Comparison of ENCODE assay signal across 22 mouse cellular contexts in genomic region chr5:64907906-64908305, GRCm38 (mm10). TPM values are rescaled to one million over a fixed set of nuclear protein-coding genes. Genes with fewer than 3 reads are reported as not detected.
DNase-seq lines count a peak whose midpoint lies in the region; ATAC-seq lines count a peak whose summit lies in the region.
"Had no signal": no experiment of that assay in that cellular context is flagged by ENCODE, and none has a peak within 500 bp of the region (broad histone marks: within the 10 kb centered on the region; RNA-seq: fewer than 3 reads in every experiment).

No protein-coding gene starts in this region.

- H3K4me1 ChIP-seq in midbrain, embryonic 10.5 days = no peaks in the 10 kb centered on the region
- no peaks in the 10 kb centered on the region for H3K4me1 ChIP-seq in midbrain, embryonic 16.5 days (ENCODE audit: control insufficient read depth, insufficient read depth, low read length)
- H3K4me1 ChIP-seq: embryonic facial prominence, embryonic 13.5 days; embryonic facial prominence, embryonic 15.5 days; forebrain, embryonic 10.5 days; forebrain, embryonic 12.5 days had no signal

- no peak for ATAC-seq in midbrain, embryonic 16.5 days
- ATAC-seq: forebrain, embryonic 14.5 days; forebrain, embryonic 16.5 days had no signal

- no peak overlapping the region for H3K27ac ChIP-seq in midbrain, embryonic 10.5 days (replicated peaks)
- no peak overlapping the region for H3K27ac ChIP-seq in midbrain, embryonic 16.5 days (ENCODE audit: low read length)
- H3K27ac ChIP-seq: embryonic facial prominence, embryonic 13.5 days; embryonic facial prominence, embryonic 15.5 days; forebrain, embryonic 10.5 days; forebrain, embryonic 12.5 days had no signal

- H3K9ac ChIP-seq in midbrain, embryonic 16.5 days (ENCODE audit: low read depth, low read length) = no peak overlapping the region
- H3K9ac ChIP-seq: embryonic facial prominence, embryonic 13.5 days; embryonic facial prominence, embryonic 15.5 days; forebrain, embryonic 12.5 days had no signal

- no peaks in the 10 kb centered on the region for H3K27me3 ChIP-seq in midbrain, embryonic 10.5 days (ENCODE audit: low read depth, poor library complexity, severe bottlenecking)
- H3K27me3 ChIP-seq in midbrain, embryonic 16.5 days (ENCODE audit: control insufficient read depth, insufficient read depth, low read depth, low read length) = no peaks in the 10 kb centered on the region
- H3K27me3 ChIP-seq: embryonic facial prominence, embryonic 13.5 days; embryonic facial prominence, embryonic 15.5 days; forebrain, embryonic 12.5 days had no signal

- peaks cover 3% of the 10 kb centered on the region; the same call in 1 of the 2 replicates for H3K9me3 ChIP-seq in midbrain, embryonic 10.5 days (replicated peaks)
- no peaks in the 10 kb centered on the region for H3K9me3 ChIP-seq in midbrain, embryonic 16.5 days (replicated peaks; ENCODE audit: control insufficient read depth, low read length, poor library complexity, severe bottlenecking)
- H3K9me3 ChIP-seq: embryonic facial prominence, embryonic 13.5 days; embryonic facial prominence, embryonic 15.5 days; forebrain, embryonic 12.5 days had no signal

- H3K4me3 ChIP-seq in midbrain, embryonic 10.5 days = no peak overlapping the region
- H3K4me3 ChIP-seq in midbrain, embryonic 16.5 days (ENCODE audit: low read depth, low read length) = no peak overlapping the region
- H3K4me3 ChIP-seq: embryonic facial prominence, embryonic 13.5 days; embryonic facial prominence, embryonic 15.5 days; erythroblast, embryonic 14.5 days; forebrain, embryonic 10.5 days; forebrain, embryonic 12.5 days had no signal

- 92% methylated on average over 5 of the region's 5 CpGs for WGBS in midbrain, embryonic 10.5 days
- 92% methylated on average over 5 of the region's 5 CpGs for WGBS in midbrain, embryonic 16.5 days

- peak; percentile 81 for DNase-seq in heart, adult 11 months
- no peak for DNase-seq in heart, adult 9 months (ENCODE audit: low spot score in 2 of 2)
- DNase-seq in midbrain, embryonic 10.5 days (ENCODE audit: low spot score) = peak; percentile 5
- no peak for DNase-seq in ovary, postnatal 10 days (ENCODE audit: low spot score)
- DNase-seq: adrenal gland, adult 2 months; adrenal gland, postnatal 10 days; adrenal gland, postnatal 25 days; cerebellum, adult 11 months; cerebellum, adult 18-20 months; cerebellum, adult 8-10 months; cerebellum, adult 9-11 months; cerebellum, postnatal 14 days; cerebellum, postnatal 36 days; embryo, embryonic 11 days had no signal

- H3K36me3 ChIP-seq in midbrain, embryonic 10.5 days = no peaks in the 10 kb centered on the region
- H3K36me3 ChIP-seq in midbrain, embryonic 16.5 days (ENCODE audit: control insufficient read depth, insufficient read depth, low read length) = no peaks in the 10 kb centered on the region
- H3K36me3 ChIP-seq: embryonic facial prominence, embryonic 13.5 days; embryonic facial prominence, embryonic 15.5 days; forebrain, embryonic 10.5 days; forebrain, embryonic 12.5 days had no signal

- no peak overlapping the region for H3K4me2 ChIP-seq in midbrain, embryonic 16.5 days (ENCODE audit: low read length)
- H3K4me2 ChIP-seq: embryonic facial prominence, embryonic 13.5 days; embryonic facial prominence, embryonic 15.5 days; forebrain, embryonic 12.5 days had no signal

RNA-seq across cellular contexts. Expression of gene Tlr1, which starts 25.5 kb away (rescaled TPM):
- polyA plus RNA-seq in midbrain, embryonic 10.5 days (2016; fragmentation: Nextera tagmentation; extraction: Ambion mirVana) = 0.25 and 0.32 TPM in 2 replicates
- polyA plus RNA-seq in midbrain, embryonic 16.5 days (2015; fragmentation: Nextera tagmentation; extraction: Ambion mirVana) = 0.22 and 0.28 TPM in 2 replicates
- polyA plus RNA-seq: erythroblast, embryonic 14.5 days had no signal

RNA-seq across cellular contexts. Expression of gene Tlr6, which starts 52.0 kb away (rescaled TPM):
- polyA plus RNA-seq in midbrain, embryonic 10.5 days (2016; fragmentation: Nextera tagmentation; extraction: Ambion mirVana) = 0.21 and 0.39 TPM in 2 replicates
- 0.23 and 0.36 TPM in 2 replicates for polyA plus RNA-seq in midbrain, embryonic 16.5 days (2015; fragmentation: Nextera tagmentation; extraction: Ambion mirVana)
- polyA plus RNA-seq: erythroblast, embryonic 14.5 days had no signal

Comparison
In these comparisons a context has a peak if more than half of its experiments do, and no peak if none do; other contexts are left out.
1. DNase-seq: peak in heart, adult 11 months (single experiment) and midbrain, embryonic 10.5 days (single experiment); none in heart, adult 9 months (0 of 2) and ovary, postnatal 10 days (single experiment).